Mouse (Mus musculus): ENCODE measurements around the gene Pde6g.

DNA sequence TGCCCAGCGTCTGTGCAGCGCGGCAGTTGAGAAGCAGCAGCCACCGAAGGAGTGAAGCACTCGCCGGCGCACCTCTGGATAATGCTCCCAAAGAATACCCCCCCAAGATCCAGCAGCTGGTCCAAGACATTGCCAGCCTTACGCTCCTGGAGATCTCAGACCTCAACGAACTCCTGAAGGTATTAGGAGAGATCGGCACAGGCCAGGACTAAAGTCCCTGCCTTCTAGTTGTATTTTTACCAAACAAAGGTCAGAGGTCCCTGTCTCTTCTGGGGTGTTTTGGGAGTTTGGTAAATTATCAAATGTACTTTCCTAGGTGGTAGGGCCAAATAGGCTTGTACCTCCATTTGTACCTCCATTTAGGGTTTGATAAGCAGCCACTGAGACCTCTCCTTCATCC lies 32.0 kb upstream of the Pde6g start:
- no peak for TF ChIP-seq MAFK (IDR thresholded peaks at IDR 0.05; ENCODE audit: insufficient read depth, low read depth, low read length)
- TF ChIP-seq HCFC1 (IDR thresholded peaks at IDR 0.05; ENCODE audit: borderline replicate concordance, insufficient read depth, low read length): no peak
- TF ChIP-seq ZC3H11A (IDR thresholded peaks at IDR 0.05; ENCODE audit: borderline replicate concordance, low read depth, low read length): no peak
- TF ChIP-seq CHD2 (IDR thresholded peaks at IDR 0.05; ENCODE audit: low read depth, low read length): no peak
- no peak for TF ChIP-seq ZNF384 (IDR thresholded peaks at IDR 0.05; ENCODE audit: low read depth, low read length)
